Mouse (Mus musculus): ENCODE data around the gene P4htm. TPM values are rescaled to one million over a fixed set of nuclear protein-coding genes. Genes with fewer than 3 reads are reported as not detected.
A peak's percentile ranks its signal among the peaks of the same experiment; 100 is the strongest.

P4htm gene
- polyA plus RNA-seq, 1 experiment from 2014 or later: 0.70 TPM

DNA sequence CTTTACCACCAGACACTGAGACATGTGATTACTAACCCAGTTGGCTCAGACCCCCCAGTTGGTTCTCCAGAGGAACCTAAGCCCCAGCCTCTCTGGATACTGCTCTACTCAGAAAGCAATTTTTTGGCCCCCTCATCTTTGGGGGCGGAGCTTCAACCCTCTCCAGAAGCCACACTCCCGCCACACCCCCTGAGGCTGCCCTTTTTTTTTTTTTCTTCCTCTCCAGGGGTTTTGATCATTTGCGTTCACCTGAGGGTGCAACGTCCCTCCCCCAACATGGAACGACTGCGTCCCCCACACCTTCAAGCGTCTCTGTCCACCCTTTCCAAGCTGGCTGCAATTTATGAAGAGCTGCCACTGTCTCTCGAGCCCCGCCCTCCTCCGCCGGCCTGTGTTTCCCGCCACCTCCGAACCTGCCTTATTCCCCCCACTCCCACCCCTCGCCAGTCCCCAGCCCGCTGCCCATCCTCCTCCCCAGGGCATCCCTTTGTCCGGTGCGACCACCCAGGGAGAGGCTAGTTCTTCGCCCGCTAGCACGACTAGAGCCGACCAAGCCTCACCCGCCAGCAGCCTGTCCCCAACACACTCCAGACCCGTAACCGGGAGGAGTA, 19.4 kb downstream of the P4htm start:
- Histone ChIP-seq H3K27me3 (no peaks in the 10 kb centered on the region), H3K4me1 (replicated peaks) (peaks cover 40% of the 10 kb centered on the region), H3K4me2 (peak overlapping the region; percentile 88), H3K4me3 (replicated peaks) (peak overlapping the region; percentile 75), H3K27ac (peak overlapping the region; percentile 80), H3K9me3 (replicated peaks) (no peaks in the 10 kb centered on the region), H3K36me3 (peaks cover 30% of the 10 kb centered on the region), H3K9ac (peak overlapping the region; percentile 83)
- DNase-seq: peak; percentile 48
- ATAC-seq (ENCODE audit: low read depth): no peak
- WGBS (ENCODE audit: insufficient replicate concordance): 1% methylated on average over 24 of the region's 24 CpGs

DNA sequence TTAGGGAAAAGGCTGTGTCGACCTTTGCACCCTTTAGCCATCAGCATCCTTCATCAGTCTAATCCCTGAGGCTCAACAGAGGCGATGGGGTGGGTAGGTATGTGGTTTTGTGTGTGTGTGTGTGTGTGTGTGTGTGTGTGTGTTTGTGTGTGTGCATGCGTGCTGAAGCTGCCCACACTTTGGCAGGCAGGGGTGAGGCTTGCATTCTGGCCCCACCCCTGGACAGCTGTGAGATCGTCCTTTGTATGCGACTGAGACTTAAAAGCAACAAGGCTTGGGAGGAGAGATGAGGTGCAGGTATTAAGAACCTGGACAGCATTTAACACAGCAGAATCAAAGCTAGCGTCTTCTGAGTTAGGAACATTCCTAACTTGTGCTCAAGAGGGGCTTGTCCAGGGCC, 20.4 kb downstream of the P4htm start:
- Histone ChIP-seq H3K27ac (no peak overlapping the region), H3K9me3 (replicated peaks) (no peaks in the 10 kb centered on the region), H3K27me3 (no peaks in the 10 kb centered on the region), H3K4me2 (peak overlapping the region; percentile 88), H3K4me1 (replicated peaks) (peaks cover 40% of the 10 kb centered on the region), H3K4me3 (replicated peaks) (no peak overlapping the region), H3K36me3 (peaks cover 40% of the 10 kb centered on the region), H3K9ac (peak overlapping the region; percentile 83; the same call in 1 of the 2 replicates)
- DNase-seq (no peak), ATAC-seq (ENCODE audit: low read depth) (no peak)
- 66% methylated on average over 6 of the region's 6 CpGs for WGBS (ENCODE audit: insufficient replicate concordance)

DNA sequence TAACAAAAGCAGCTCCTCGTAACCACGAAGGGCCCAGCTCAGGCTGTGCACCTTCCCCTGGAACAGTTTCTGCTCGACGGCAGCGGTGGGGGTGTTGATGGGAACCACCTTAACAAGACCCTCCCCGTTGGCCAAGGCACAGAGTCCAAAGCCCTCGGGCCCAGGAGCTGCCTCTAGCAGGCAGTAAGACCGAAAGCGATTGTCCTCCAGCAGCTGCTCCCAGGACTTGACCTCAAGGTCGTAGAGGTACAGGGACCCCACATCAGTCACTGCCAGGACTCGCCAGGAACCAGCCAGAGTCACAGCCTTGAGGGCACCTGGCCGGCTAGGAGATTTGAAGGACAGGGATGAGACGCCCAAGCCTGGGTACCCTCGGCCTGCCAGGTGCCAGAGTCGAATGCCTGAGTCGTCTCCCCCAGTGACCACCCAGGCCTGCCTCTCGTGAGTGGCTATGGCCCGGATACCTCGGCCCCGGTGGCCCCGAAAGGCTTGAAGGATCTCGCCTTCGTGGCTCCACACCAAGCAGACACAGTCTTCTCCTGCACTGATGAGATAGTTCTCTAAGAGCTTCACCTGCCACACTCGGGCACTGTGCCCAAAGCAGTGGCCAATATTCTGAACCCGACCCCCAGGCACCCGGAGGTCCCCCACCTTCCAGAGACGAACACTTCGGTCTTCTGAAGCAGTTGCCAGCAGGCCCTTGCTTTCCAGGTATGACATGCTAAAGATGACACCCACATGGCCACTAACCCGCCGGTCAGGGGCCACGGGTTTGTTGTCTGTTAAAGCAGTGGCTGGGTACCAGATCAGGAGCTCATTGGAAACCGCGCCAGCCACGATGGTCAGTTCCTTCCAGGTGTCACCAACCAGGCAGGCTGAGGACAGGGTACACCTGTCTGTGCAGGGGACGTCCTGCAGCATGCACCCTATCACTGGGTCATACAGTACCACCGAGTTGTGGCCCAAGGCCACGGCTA, 21.9 kb downstream of the P4htm start:
- ATAC-seq (ENCODE audit: low read depth) (no peak), DNase-seq (no peak)
- WGBS (ENCODE audit: insufficient replicate concordance): 84% methylated on average over 37 of the region's 37 CpGs
- Histone ChIP-seq H3K9me3 (replicated peaks) (no peaks in the 10 kb centered on the region), H3K27me3 (no peaks in the 10 kb centered on the region), H3K4me1 (replicated peaks) (peaks cover 47% of the 10 kb centered on the region), H3K9ac (no peak overlapping the region), H3K36me3 (peaks cover 53% of the 10 kb centered on the region), H3K4me2 (no peak overlapping the region), H3K27ac (no peak overlapping the region), H3K4me3 (replicated peaks) (no peak overlapping the region)

DNA sequence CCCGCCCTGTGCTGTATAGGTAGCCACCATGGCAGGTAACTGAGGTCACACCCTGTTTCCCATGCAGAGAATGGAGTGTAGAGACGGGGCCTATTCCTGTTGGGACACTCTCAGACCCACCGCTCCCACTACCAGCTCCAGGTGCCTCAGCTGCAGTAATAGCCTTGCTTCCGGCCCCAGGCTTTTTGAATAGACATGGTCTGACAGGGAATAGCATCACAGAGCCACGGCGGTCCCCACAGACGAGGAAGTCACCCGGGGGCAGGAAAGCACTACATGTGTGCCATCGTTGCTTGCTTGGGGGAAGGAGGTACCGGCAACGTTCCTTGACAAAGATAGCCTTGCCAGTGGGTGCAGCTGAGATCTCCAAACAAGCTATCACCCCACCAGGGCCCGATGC, 22.5 kb downstream of the P4htm start:
- H3K27ac ChIP-seq: no peak overlapping the region
- DNase-seq: no peak
- 75% methylated on average over 12 of the region's 12 CpGs for WGBS (ENCODE audit: insufficient replicate concordance)
- ATAC-seq (ENCODE audit: low read depth): no peak
- peaks cover 53% of the 10 kb centered on the region for H3K36me3 ChIP-seq
- H3K4me3 ChIP-seq (replicated peaks): no peak overlapping the region
- no peak overlapping the region for H3K4me2 ChIP-seq
- no peak overlapping the region for H3K9ac ChIP-seq
- H3K9me3 ChIP-seq (replicated peaks): no peaks in the 10 kb centered on the region
- H3K4me1 ChIP-seq (replicated peaks): peaks cover 54% of the 10 kb centered on the region
- H3K27me3 ChIP-seq: no peaks in the 10 kb centered on the region

DNA sequence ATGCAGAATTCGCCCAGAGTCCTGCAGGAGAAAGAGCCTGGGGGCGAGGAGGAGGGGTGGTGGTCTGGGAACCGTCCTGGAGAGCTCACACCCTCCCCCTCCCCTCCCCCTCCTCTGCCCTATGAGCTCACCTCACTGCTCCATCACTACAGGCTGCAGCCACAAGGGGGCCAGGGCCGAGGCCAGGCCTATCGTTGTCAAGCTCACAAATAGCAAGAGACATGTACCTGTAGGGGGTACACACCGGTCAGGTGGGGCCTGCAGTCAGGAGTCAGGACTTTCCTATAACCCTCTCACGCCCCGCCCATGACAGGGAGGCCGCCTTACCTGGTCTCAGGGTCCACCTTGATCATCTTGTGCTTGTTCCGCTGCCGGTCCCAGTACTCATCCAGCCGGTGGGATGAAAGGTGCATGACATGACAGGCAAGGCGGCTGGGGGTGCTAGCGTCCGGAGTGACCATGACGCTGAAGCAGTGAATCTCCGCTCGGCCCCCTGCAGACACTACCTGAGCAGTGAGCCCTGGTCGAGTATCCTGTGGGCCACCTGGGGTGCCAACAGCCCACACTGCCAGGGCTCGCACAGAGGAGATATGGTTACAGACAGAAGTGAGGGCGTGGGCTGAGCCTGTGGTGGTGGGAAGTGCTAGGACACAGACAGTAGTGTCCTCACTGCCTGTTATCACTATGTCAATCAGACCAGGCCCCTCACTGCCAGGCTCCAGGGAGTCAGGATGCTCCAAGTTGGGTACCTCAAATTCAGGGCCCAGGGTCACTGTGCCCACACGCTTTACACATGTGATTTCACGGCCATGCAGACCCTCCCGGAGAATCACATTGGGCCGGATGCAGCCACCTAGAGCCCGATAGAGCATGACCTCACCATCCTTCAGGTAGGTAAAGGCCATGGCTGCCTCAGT, 23.4 kb downstream of the P4htm start:
- ATAC-seq (ENCODE audit: low read depth): no peak
- DNase-seq: no peak
- H3K9me3 ChIP-seq (replicated peaks): no peaks in the 10 kb centered on the region
- no peak overlapping the region for H3K9ac ChIP-seq
- H3K4me3 ChIP-seq (replicated peaks): no peak overlapping the region
- H3K4me2 ChIP-seq: no peak overlapping the region
- H3K4me1 ChIP-seq (replicated peaks): peaks cover 52% of the 10 kb centered on the region
- WGBS (ENCODE audit: insufficient replicate concordance): 59% methylated on average over 26 of the region's 26 CpGs
- peaks cover 53% of the 10 kb centered on the region for H3K36me3 ChIP-seq
- H3K27ac ChIP-seq: no peak overlapping the region
- H3K27me3 ChIP-seq: no peaks in the 10 kb centered on the region

DNA sequence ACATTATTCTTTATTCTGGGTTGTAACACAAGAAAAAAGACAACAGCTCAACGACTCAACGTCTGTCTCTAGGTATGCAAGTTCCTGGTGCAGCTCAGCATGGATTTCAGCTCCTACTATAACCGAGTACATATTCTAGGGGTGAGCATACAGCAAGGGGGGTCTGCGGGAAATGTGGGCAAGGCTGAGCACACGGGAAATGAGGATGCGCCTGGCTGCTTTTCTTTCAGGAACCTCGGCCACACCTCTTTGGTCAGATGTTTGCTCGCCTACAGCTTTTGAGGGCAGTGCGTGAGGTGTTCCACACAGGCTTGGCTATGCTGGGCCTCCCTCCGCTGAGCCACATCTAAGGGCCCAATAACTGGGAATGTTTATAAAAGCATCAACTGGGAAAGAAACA, 25.1 kb downstream of the P4htm start:
- no peaks in the 10 kb centered on the region for H3K9me3 ChIP-seq (replicated peaks)
- 83% methylated on average over 10 of the region's 10 CpGs for WGBS (ENCODE audit: insufficient replicate concordance)
- H3K4me2 ChIP-seq: no peak overlapping the region
- no peak for DNase-seq
- H3K4me3 ChIP-seq (replicated peaks): no peak overlapping the region
- peaks cover 54% of the 10 kb centered on the region for H3K4me1 ChIP-seq (replicated peaks)
- H3K36me3 ChIP-seq: peaks cover 53% of the 10 kb centered on the region
- H3K9ac ChIP-seq: no peak overlapping the region
- no peak for ATAC-seq (ENCODE audit: low read depth)
- H3K27me3 ChIP-seq: no peaks in the 10 kb centered on the region
- H3K27ac ChIP-seq: no peak overlapping the region

DNA sequence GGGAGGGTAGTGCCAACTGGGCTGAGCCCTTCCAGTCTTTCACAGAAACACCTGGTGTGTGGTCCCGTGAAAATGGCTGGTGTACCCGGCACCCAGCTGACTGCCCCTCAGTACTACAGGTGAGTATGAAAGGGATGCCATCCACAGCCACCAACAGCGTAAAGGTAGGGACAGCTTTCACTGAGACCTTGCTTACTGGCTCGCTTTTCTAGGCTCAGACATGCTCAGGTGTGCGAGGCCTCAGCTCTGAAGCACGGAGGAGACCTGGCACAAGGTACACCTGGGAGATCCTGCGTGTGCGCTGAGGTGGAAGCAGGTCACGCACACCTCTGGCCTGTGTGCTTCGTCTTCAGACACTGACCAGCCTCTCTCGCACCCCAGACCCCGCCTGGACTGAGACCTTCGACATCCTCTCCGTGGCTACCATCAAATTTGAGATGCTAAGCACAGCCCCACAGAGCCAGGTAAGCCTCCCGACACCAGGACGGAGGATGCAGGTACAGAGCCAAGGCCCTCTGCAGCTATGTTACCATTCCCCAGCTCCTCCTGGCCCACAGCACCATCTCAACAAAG, 26.0 kb downstream of the P4htm start:
- no peak overlapping the region for H3K27ac ChIP-seq
- peak overlapping the region; percentile 100 for H3K4me2 ChIP-seq
- ATAC-seq (ENCODE audit: low read depth) (no peak), DNase-seq (no peak)
- no peak overlapping the region for H3K9ac ChIP-seq
- peaks cover 53% of the 10 kb centered on the region for H3K36me3 ChIP-seq
- H3K4me1 ChIP-seq (replicated peaks): peaks cover 46% of the 10 kb centered on the region
- H3K9me3 ChIP-seq (replicated peaks): no peaks in the 10 kb centered on the region
- no peak overlapping the region for H3K4me3 ChIP-seq (replicated peaks)
- WGBS (ENCODE audit: insufficient replicate concordance): 86% methylated on average over 16 of the region's 16 CpGs
- H3K27me3 ChIP-seq: no peaks in the 10 kb centered on the region

DNA sequence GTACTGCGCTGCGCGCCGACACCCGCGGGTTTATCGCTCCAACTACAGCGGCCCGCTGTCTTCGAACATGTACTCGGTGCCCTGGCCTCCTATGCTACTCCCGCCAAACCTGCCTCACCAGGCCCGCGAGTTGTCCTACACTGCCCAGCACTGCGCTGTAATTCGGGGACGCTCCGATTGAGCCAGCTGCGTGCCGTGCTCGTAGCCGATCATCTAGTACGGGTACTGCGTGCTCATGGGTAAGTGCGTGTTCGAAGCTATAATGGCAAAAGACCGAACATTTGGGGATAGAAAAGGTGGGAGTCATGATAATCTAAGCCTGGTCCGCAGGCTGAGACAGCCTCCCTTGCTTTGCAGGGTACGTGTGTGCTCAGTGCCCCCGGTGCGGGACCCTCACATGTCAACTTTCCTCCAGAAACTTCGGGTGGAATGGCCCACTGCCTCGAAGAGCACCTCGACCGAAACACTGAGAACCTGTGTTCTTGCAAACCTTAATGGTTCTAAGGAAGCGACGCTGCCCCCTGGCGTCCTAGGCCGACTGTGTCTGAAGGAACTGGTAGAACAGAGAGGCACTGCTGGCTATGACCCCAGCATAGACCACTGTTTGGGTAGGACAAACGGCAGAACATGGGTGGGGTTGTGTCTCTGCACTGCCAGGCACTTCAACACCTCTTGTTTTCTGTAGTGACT, 27.1 kb downstream of the P4htm start:
- Histone ChIP-seq H3K4me3 (replicated peaks) (peak overlapping the region; percentile 84), H3K27me3 (no peaks in the 10 kb centered on the region), H3K4me1 (replicated peaks) (peaks cover 52% of the 10 kb centered on the region), H3K36me3 (peaks cover 49% of the 10 kb centered on the region), H3K9ac (peak overlapping the region; percentile 85), H3K27ac (peak overlapping the region; percentile 73), H3K9me3 (replicated peaks) (no peaks in the 10 kb centered on the region), H3K4me2 (peak overlapping the region; percentile 100)
- DNase-seq (peak; percentile 68), ATAC-seq (ENCODE audit: low read depth) (peak; percentile 10)
- under 1% methylated on average over 40 of the region's 40 CpGs for WGBS (ENCODE audit: insufficient replicate concordance)

DNA sequence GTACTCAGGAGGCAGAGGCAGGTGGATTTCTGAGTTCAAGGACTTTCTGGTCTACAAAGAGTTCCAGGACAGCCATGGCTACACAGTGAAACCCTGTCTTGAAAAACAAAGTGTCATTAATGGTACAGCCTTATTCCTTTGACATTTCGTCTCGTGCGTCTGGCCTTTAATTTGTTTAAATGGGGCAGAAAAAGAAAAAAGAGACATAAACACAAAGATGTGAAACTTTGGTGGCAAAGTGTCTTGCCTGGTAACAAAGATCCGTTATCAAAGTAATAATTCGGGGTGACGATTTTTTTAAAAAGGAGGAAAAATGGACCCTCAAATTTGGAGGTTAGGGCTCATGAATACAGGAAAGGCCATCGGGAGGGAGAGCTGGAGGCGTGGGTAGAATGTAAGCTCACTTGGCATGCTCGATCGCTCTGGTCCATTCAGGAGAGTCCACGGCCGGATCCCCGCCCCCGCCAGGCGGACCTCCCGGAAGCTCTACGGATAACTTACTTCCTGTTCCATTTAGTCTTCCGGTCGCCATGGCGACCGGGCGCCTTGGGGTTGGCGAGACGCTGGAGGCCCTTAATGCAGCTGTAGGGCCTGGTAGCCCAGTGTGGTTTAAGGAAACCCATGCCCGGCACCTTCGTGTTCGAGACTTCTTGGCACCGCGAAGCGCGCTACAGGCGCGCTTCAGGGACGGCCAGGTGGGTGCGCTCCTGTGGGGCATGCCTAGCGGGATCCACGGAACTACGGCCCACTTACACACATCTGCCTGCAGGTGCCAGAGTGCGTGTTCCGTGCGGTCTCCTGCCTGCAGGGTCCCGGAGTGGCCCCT, 27.9 kb downstream of the P4htm start, which contains the start of gene Dalrd3:
TSS of gene Dalrd3 (plus strand) at position 506 of the 826 bp plus-strand sequence.
- peak; percentile 66 for ATAC-seq (ENCODE audit: low read depth)
- DNase-seq: peak; percentile 88
- Histone ChIP-seq H3K36me3 (peaks cover 49% of the 10 kb centered on the region), H3K4me1 (replicated peaks) (peaks cover 57% of the 10 kb centered on the region), H3K4me2 (peak within 1 kb of the TSS; percentile 100), H3K9me3 (replicated peaks) (no peaks in the 10 kb centered on the region), H3K9ac (peak within 1 kb of the TSS; percentile 91), H3K27me3 (no peaks in the 10 kb centered on the region), H3K4me3 (replicated peaks) (peak within 1 kb of the TSS; percentile 84), H3K27ac (peak within 1 kb of the TSS; percentile 98)
- WGBS (ENCODE audit: insufficient replicate concordance): 4% methylated on average over 42 of the region's 42 CpGs

Data from liver, embryonic 13.5 days (tissue).